Mouse (Mus musculus) MEL (cell line): ENCODE measurements at regions not wholly inside any gene's neighbourhood (a gene's known extent, or its start where the extent isn't known, plus 50 kb on each side); places are given as distances from the start of the nearest gene placed in this dataset.

Experiments
- DNase-seq: peaks from one replicate; pipeline ENCODE4 v3.0.0; 2011; ENCODE audit warnings: low read depth, low spot score
- H3K27ac ChIP-seq: 2 replicates; pipeline ENCODE4 v1.5.1; 2012; ENCODE audit warnings: low read depth, mild to moderate bottlenecking, control low read depth, low read length, moderate library complexity; ENCODE audit not compliant: control insufficient read depth
- H3K27me3 ChIP-seq, 2 experiments: fragments of 150-350 bp in 1 of 2; sonication (generic) in 1 of 2; 2 replicates each; pipeline ENCODE4 v1.6.1; 2012; ENCODE audit warnings: low read length in 2 of 2, mild to moderate bottlenecking in 2 of 2, improper control_type of control experiment in 1 of 2, moderate library complexity in 1 of 2; ENCODE audit not compliant: insufficient read depth in 2 of 2, control insufficient read depth in 1 of 2
- H3K36me3 ChIP-seq, 2 experiments: 2 replicates each; pipeline ENCODE4 v1.6.1; 2012 to 2014; ENCODE audit warnings: low read length in 2 of 2, improper control_type of control experiment in 1 of 2, inconsistent platforms in 1 of 2, mild to moderate bottlenecking in 1 of 2; ENCODE audit not compliant: insufficient read depth in 2 of 2, control insufficient read depth in 1 of 2
- H3K4me1 ChIP-seq, 2 experiments: fragments of 150-350 bp in 1 of 2; sonication (generic) in 1 of 2; 2 replicates each; pipeline ENCODE4 v1.6.1; 2012; ENCODE audit warnings: low read length in 2 of 2, improper control_type of control experiment in 1 of 2, mild to moderate bottlenecking in 1 of 2; ENCODE audit not compliant: insufficient read depth in 2 of 2, control insufficient read depth in 1 of 2
- H3K4me3 ChIP-seq, 2 experiments: fragments of 150-350 bp in 1 of 2; sonication (generic) in 1 of 2; 2 replicates each; pipeline ENCODE4 v1.5.1; 2012; ENCODE audit warnings: low read depth in 2 of 2, low read length in 2 of 2, mild to moderate bottlenecking in 2 of 2, moderate library complexity in 2 of 2, control low read depth in 1 of 2, improper control_type of control experiment in 1 of 2; ENCODE audit not compliant: control insufficient read depth in 1 of 2, insufficient read depth in 1 of 2
- H3K79me2 ChIP-seq: 2 replicates; pipeline ENCODE4 v1.6.1; 2012; ENCODE audit warnings: mild to moderate bottlenecking, low read length, moderate library complexity; ENCODE audit not compliant: control insufficient read depth, poor library complexity, insufficient read depth
- H3K9ac ChIP-seq: 2 replicates; pipeline ENCODE4 v1.6.1; 2012; ENCODE audit warnings: low read depth, mild to moderate bottlenecking, control low read depth, low read length, moderate library complexity; ENCODE audit not compliant: control insufficient read depth, poor library complexity, severe bottlenecking
- H3K9me3 ChIP-seq: fragments of 150-350 bp; sonication (generic); replicated peaks from 2 replicates; pipeline ENCODE4 v1.6.1; 2012; ENCODE audit warnings: mild to moderate bottlenecking, low read length, improper control_type of control experiment, moderate library complexity; ENCODE audit not compliant: insufficient read depth
- BHLHE40 ChIP-seq: IDR thresholded peaks from 2 replicates; pipeline ENCODE4 v1.6.1; 2012; ENCODE audit warnings: low read depth, mild to moderate bottlenecking, inconsistent platforms, low read length, improper control_type of control experiment, borderline replicate concordance
- CHD2 ChIP-seq: IDR thresholded peaks from 2 replicates; pipeline ENCODE4 v1.6.1; 2011; ENCODE audit warnings: low read length, improper control_type of control experiment
- CTCF ChIP-seq, 3 experiments: IDR thresholded peaks in 2 of 3; conservative IDR thresholded peaks in 1 of 3; 2 replicates each; pipeline ENCODE4 v1.5.1; 2011 to 2012; ENCODE audit warnings: low read length in 3 of 3, low read depth in 2 of 3, mild to moderate bottlenecking in 2 of 3, improper control_type of control experiment in 1 of 3, inconsistent platforms in 1 of 3, mixed read lengths in 1 of 3, moderate library complexity in 1 of 3; ENCODE audit not compliant: control insufficient read depth in 1 of 3, insufficient read depth in 1 of 3, poor library complexity in 1 of 3, severe bottlenecking in 1 of 3
- ELF1 ChIP-seq: IDR thresholded peaks from 2 replicates; pipeline ENCODE4 v1.6.1; 2014; ENCODE audit warnings: low read depth, mild to moderate bottlenecking, inconsistent platforms, low read length, improper control_type of control experiment, moderate library complexity
- EP300 ChIP-seq, 2 experiments: IDR thresholded peaks; 2 replicates each; pipeline ENCODE4 v1.6.1; 2011; ENCODE audit warnings: improper control_type of control experiment in 2 of 2, low read length in 2 of 2, low read depth in 1 of 2, mild to moderate bottlenecking in 1 of 2
- GABPA ChIP-seq: IDR thresholded peaks from 2 replicates; pipeline ENCODE4 v1.6.1; 2012; ENCODE audit warnings: low read depth, mild to moderate bottlenecking, inconsistent platforms, low read length, improper control_type of control experiment, moderate library complexity
- GATA1 ChIP-seq: IDR thresholded peaks from 2 replicates; pipeline ENCODE4 v1.6.1; 2011; ENCODE audit warnings: low read depth, low read length, improper control_type of control experiment
- MAZ ChIP-seq: IDR thresholded peaks from 2 replicates; pipeline ENCODE4 v1.6.1; 2012; ENCODE audit warnings: low read depth, mild to moderate bottlenecking, inconsistent platforms, low read length, improper control_type of control experiment
- MYB ChIP-seq: IDR thresholded peaks from 2 replicates; pipeline ENCODE4 v1.6.1; 2011; ENCODE audit warnings: mild to moderate bottlenecking, low read depth, low read length, improper control_type of control experiment
- NELFE ChIP-seq: IDR thresholded peaks from 2 replicates; pipeline ENCODE4 v1.6.1; 2011; ENCODE audit warnings: low read depth, low read length, improper control_type of control experiment
- POLR2A ChIP-seq, 2 experiments: IDR thresholded peaks; 2 replicates each; pipeline ENCODE4 v1.6.1; 2011 to 2012; ENCODE audit warnings: low read length in 2 of 2, mild to moderate bottlenecking in 2 of 2, control low read depth in 1 of 2, improper control_type of control experiment in 1 of 2, low read depth in 1 of 2, moderate library complexity in 1 of 2; ENCODE audit not compliant: control insufficient read depth in 1 of 2, insufficient read depth in 1 of 2, poor library complexity in 1 of 2
- POLR2AphosphoS2 ChIP-seq: IDR thresholded peaks from 2 replicates; pipeline ENCODE4 v1.6.1; 2011; ENCODE audit warnings: low read length, improper control_type of control experiment
- POLR2AphosphoS5 ChIP-seq: IDR thresholded peaks from 2 replicates; pipeline ENCODE4 v1.6.1; 2012; ENCODE audit warnings: low read depth, borderline replicate concordance, mild to moderate bottlenecking, inconsistent platforms, low read length, moderate library complexity, mixed read lengths
- SMC3 ChIP-seq: IDR thresholded peaks from 2 replicates; pipeline ENCODE4 v1.6.1; 2011; ENCODE audit warnings: low read depth, low read length, improper control_type of control experiment
- USF2 ChIP-seq, 2 experiments: IDR thresholded peaks; 2 replicates each; pipeline ENCODE4 v1.6.1; 2011 to 2012; ENCODE audit warnings: improper control_type of control experiment in 2 of 2, low read length in 2 of 2, borderline replicate concordance in 1 of 2, inconsistent platforms in 1 of 2, low read depth in 1 of 2, mild to moderate bottlenecking in 1 of 2; ENCODE audit not compliant: insufficient read depth in 1 of 2
- ZC3H11A ChIP-seq: IDR thresholded peaks from 2 replicates; pipeline ENCODE4 v1.6.1; 2012; ENCODE audit warnings: low read depth, mild to moderate bottlenecking, inconsistent platforms, low read length, improper control_type of control experiment
- ZNF384 ChIP-seq: IDR thresholded peaks from 2 replicates; pipeline ENCODE4 v1.6.1; 2012; ENCODE audit warnings: low read depth, mild to moderate bottlenecking, inconsistent platforms, low read length, improper control_type of control experiment

GRCm38 (mm10) chr4:7191228-7191627 is 1047.6 kb downstream of the Car8 start (continued):
- TF ChIP-seq POLR2A (IDR thresholded peaks at IDR 0.05; ENCODE audit: control insufficient read depth in 1 of 2, insufficient read depth in 1 of 2, low read depth in 1 of 2, low read length in 2 of 2, poor library complexity in 1 of 2): no peak
- TF ChIP-seq MAZ: no peak
- no peak for TF ChIP-seq SMC3

DNA sequence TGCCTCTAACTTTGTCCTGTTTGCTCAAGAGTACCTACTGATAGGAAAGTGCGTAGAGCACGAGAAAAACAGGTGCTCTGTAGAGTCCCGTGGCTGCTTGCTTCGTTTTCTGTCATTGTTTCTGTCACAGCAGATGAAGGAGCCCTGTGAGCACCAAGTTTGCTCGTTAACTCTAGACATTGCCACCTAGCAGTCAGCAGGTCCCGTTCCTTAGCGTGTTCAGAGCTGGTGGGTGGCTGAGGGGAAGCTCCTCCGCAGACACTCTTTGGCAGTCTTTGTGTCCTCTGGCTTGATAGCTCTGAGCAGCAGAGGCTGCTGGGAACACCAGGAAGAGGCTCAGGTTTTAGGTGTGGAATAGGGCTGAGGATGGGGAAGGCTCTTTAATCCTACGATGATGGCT is 1063.8 kb downstream of the Car8 start:
- H3K27ac ChIP-seq: no peak overlapping the region
- DNase-seq: no peak
- H3K4me1 ChIP-seq: no peaks in the 10 kb centered on the region
- H3K27me3 ChIP-seq: no peaks in the 10 kb centered on the region
- TF ChIP-seq CTCF (IDR thresholded peaks at IDR 0.05 in 2 of 3, conservative IDR thresholded peaks at IDR 0.05 in 1 of 3; ENCODE audit: control insufficient read depth in 1 of 3, insufficient read depth in 1 of 3, low read depth in 2 of 3, low read length in 3 of 3, poor library complexity in 1 of 3, severe bottlenecking in 1 of 3): no peak
- no peak for TF ChIP-seq POLR2AphosphoS5
- TF ChIP-seq USF2 (IDR thresholded peaks at IDR 0.05; ENCODE audit: borderline replicate concordance in 1 of 2, insufficient read depth in 1 of 2, low read depth in 1 of 2, low read length in 2 of 2): no peak
- TF ChIP-seq CHD2: no peak
- no peak for TF ChIP-seq GABPA
- no peak for TF ChIP-seq ZC3H11A
- no peak for TF ChIP-seq MYB
- TF ChIP-seq ELF1: no peak
- TF ChIP-seq POLR2AphosphoS2: no peak
- TF ChIP-seq GATA1: no peak
- no peak for TF ChIP-seq NELFE
- no peak for TF ChIP-seq BHLHE40
- H3K9me3 ChIP-seq: no peaks in the 10 kb centered on the region
- no peaks in the 10 kb centered on the region for H3K79me2 ChIP-seq
- H3K9ac ChIP-seq: no peak overlapping the region
- no peaks in the 10 kb centered on the region for H3K36me3 ChIP-seq
- H3K4me3 ChIP-seq: no peak overlapping the region

GRCm38 (mm10) chr4:7172528-7173306 is 1066.1 kb downstream of the Car8 start:
- H3K9me3 ChIP-seq: no peaks in the 10 kb centered on the region
- no peaks in the 10 kb centered on the region for H3K4me1 ChIP-seq
- DNase-seq: no peak
- H3K79me2 ChIP-seq: no peaks in the 10 kb centered on the region
- no peak overlapping the region for H3K27ac ChIP-seq
- H3K9ac ChIP-seq: no peak overlapping the region
- H3K36me3 ChIP-seq: no peaks in the 10 kb centered on the region
- H3K4me3 ChIP-seq: no peak overlapping the region
- no peak for TF ChIP-seq EP300 (IDR thresholded peaks at IDR 0.05; ENCODE audit: low read depth in 1 of 2, low read length in 2 of 2)
- no peak for TF ChIP-seq ZNF384
- no peak for TF ChIP-seq ZC3H11A
- no peaks in the 10 kb centered on the region for H3K27me3 ChIP-seq
